Comparison of ENCODE assay signal across 20 mouse cellular contexts in the genomic region with DNA sequence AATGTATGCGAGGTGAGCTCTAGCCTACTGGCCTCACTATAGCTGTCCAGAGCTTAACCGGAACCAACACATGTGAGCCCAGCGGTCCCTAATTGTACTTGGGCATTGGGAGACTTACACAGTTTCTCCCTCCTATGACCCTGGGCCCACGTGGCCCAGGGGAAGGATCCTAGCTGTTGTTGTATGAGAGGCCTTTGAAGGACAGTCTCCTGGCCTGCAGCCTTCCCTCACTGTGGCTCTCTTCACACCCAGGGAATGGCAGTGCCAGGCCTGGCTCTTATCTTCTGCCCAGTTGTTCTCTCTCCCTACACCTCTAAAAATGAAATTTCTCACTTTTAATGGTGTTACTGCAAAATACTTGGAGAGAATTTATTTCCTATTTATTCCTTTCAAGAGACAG. TPM values are rescaled to one million over a fixed set of nuclear protein-coding genes. Genes with fewer than 3 reads are reported as not detected.
DNase-seq lines count a peak whose midpoint lies in the region; ATAC-seq and TF ChIP-seq lines count a peak whose summit lies in the region.
"Had no signal": no experiment of that assay in that cellular context is flagged by ENCODE, and none has a peak within 500 bp of the region (broad histone marks: within the 10 kb centered on the region; RNA-seq: fewer than 3 reads in every experiment).

No protein-coding gene starts in this region.

- ATAC-seq in forebrain, postnatal 0 days: no peak
- ATAC-seq in forebrain, embryonic 14.5 days: no peak
- ATAC-seq: CD4-positive, CD25-positive, alpha-beta regulatory T cell, adult 4 months; liver, postnatal 0 days had no signal

- no peak overlapping the region for H3K4me2 ChIP-seq in forebrain, postnatal 0 days (ENCODE audit: low read depth)
- no peak overlapping the region for H3K4me2 ChIP-seq in forebrain, embryonic 14.5 days (ENCODE audit: low read length)
- H3K4me2 ChIP-seq: embryonic facial prominence, embryonic 13.5 days; heart, embryonic 13.5 days; intestine, embryonic 15.5 days; limb, embryonic 15.5 days had no signal

- H3K4me3 ChIP-seq in forebrain, postnatal 0 days (ENCODE audit: low read depth, low read length): no peak overlapping the region
- no peak overlapping the region for H3K4me3 ChIP-seq in forebrain, embryonic 14.5 days (ENCODE audit: low read depth, low read length)
- no peak overlapping the region for H3K4me3 ChIP-seq in layer of hippocampus, adult 2 months
- H3K4me3 ChIP-seq: embryonic facial prominence, embryonic 13.5 days; heart, embryonic 13.5 days; intestine, embryonic 15.5 days; limb, embryonic 15.5 days had no signal

- no peak overlapping the region for H3K9ac ChIP-seq in forebrain, postnatal 0 days
- H3K9ac ChIP-seq in forebrain, embryonic 14.5 days (ENCODE audit: low read length): no peak overlapping the region
- H3K9ac ChIP-seq: embryonic facial prominence, embryonic 13.5 days; heart, embryonic 13.5 days; intestine, embryonic 15.5 days; limb, embryonic 15.5 days; liver, postnatal 0 days had no signal

- 60% methylated on average over 4 of the region's 4 CpGs for WGBS in forebrain, postnatal 0 days
- 57% methylated on average over 4 of the region's 4 CpGs for WGBS in forebrain, embryonic 14.5 days

- peaks cover 19% of the 10 kb centered on the region for H3K4me1 ChIP-seq in forebrain, postnatal 0 days (ENCODE audit: insufficient read depth)
- peaks cover 22% of the 10 kb centered on the region for H3K4me1 ChIP-seq in forebrain, embryonic 14.5 days (ENCODE audit: control insufficient read depth, insufficient read depth, low read length)

- DNase-seq in forebrain, postnatal 0 days: no peak
- no peak for DNase-seq in forebrain, embryonic 14.5 days (ENCODE audit: low spot score)
- no peak for DNase-seq in layer of hippocampus, adult 2 months (ENCODE audit: low spot score in 2 of 2)
- no peak for DNase-seq in layer of hippocampus, adult 8-10 months (ENCODE audit: low spot score in 2 of 2)
- peak; percentile 56 for DNase-seq in adrenal gland, postnatal 14 days
- DNase-seq in adrenal gland, postnatal 36 days: peak; percentile 32 to 50
- no peak for DNase-seq in retina, embryonic 14.5 days (ENCODE audit: low spot score)
- no peak for DNase-seq in B cell, adult 2 months
- DNase-seq: cerebellum, adult 8-10 months; heart, postnatal 4 days; kidney, postnatal 10 days; liver, postnatal 0 days; lung, postnatal 36 days; thymus, adult 18-20 months had no signal

- peaks cover 8% of the 10 kb centered on the region; the same call in 1 of the 2 replicates for H3K36me3 ChIP-seq in forebrain, postnatal 0 days (ENCODE audit: insufficient read depth)
- no peaks in the 10 kb centered on the region for H3K36me3 ChIP-seq in forebrain, embryonic 14.5 days (ENCODE audit: control insufficient read depth, insufficient read depth, low read length)
- H3K36me3 ChIP-seq: embryonic facial prominence, embryonic 13.5 days; G1E; heart, embryonic 13.5 days; intestine, embryonic 15.5 days; limb, embryonic 15.5 days had no signal

- TF ChIP-seq CTCF in forebrain, postnatal 0 days (IDR thresholded peaks at IDR 0.05; ENCODE audit: low read depth): no peak
- no peak for TF ChIP-seq CTCF in layer of hippocampus, adult 2 months (conservative IDR thresholded peaks at IDR 0.05)

- H3K9me3 ChIP-seq in forebrain, postnatal 0 days (ENCODE audit: low read length): no peaks in the 10 kb centered on the region
- no peaks in the 10 kb centered on the region for H3K9me3 ChIP-seq in forebrain, embryonic 14.5 days (replicated peaks; ENCODE audit: control insufficient read depth, low read length)
- H3K9me3 ChIP-seq: embryonic facial prominence, embryonic 13.5 days; G1E; heart, embryonic 13.5 days; intestine, embryonic 15.5 days; limb, embryonic 15.5 days had no signal

- H3K27ac ChIP-seq in forebrain, postnatal 0 days (ENCODE audit: low read depth, low read length): 0 out of 2 replicates have a peak overlapping the region, but pooled peaks have one; percentile 85
- no peak overlapping the region for H3K27ac ChIP-seq in forebrain, embryonic 14.5 days (ENCODE audit: low read depth, low read length)
- peak overlapping the region; percentile 88 for H3K27ac ChIP-seq in layer of hippocampus, adult 2 months
- H3K27ac ChIP-seq: heart, embryonic 13.5 days; intestine, embryonic 15.5 days; limb, embryonic 15.5 days had no signal

- H3K27me3 ChIP-seq in forebrain, postnatal 0 days (ENCODE audit: insufficient read depth, low read length): no peaks in the 10 kb centered on the region
- H3K27me3 ChIP-seq in forebrain, embryonic 14.5 days (replicated peaks; ENCODE audit: control insufficient read depth, insufficient read depth, low read length): no peaks in the 10 kb centered on the region
- H3K27me3 ChIP-seq: embryonic facial prominence, embryonic 13.5 days; intestine, embryonic 15.5 days; limb, embryonic 15.5 days had no signal

RNA-seq across cellular contexts. Expression of a gene that starts 11.0 kb away (rescaled TPM):
- total RNA-seq in forebrain, postnatal 0 days (2014; rRNA removed): 156 and 215 TPM in 2 replicates
- polyA plus RNA-seq in forebrain, postnatal 0 days (2015; fragmentation: Nextera tagmentation; extraction: Ambion mirVana): 50.7 and 84.8 TPM in 2 replicates
- 23.5 and 36.1 TPM in 2 replicates for polyA plus RNA-seq in forebrain, embryonic 14.5 days (2014; fragmentation: Nextera tagmentation; extraction: Ambion mirVana)
- 100 to 1,000 TPM; 476 to 514 TPM for total RNA-seq in layer of hippocampus, adult 2 months (2021)
- total RNA-seq in layer of hippocampus, adult 8-10 months (2022): 100 to 1,000 TPM; 467 to 536 (median 508) TPM
- total RNA-seq in adrenal gland, postnatal 14 days (2021): 34.9 and 40.8 TPM in 2 replicates
- total RNA-seq in adrenal gland, postnatal 36 days (2021): 10 to 100 TPM; 29.0 to 34.4 TPM
- total RNA-seq: G1E had no signal
- polyA plus RNA-seq: G1E had no signal

Comparison
In these comparisons a context has a peak if more than half of its experiments do, and no peak if none do; other contexts are left out.
1. DNase-seq: peak in adrenal gland, postnatal 14 days (single experiment) and adrenal gland, postnatal 36 days (2 of 2); none in forebrain, postnatal 0 days (single experiment), forebrain, embryonic 14.5 days (single experiment), layer of hippocampus, adult 2 months (0 of 2), layer of hippocampus, adult 8-10 months (0 of 2), retina, embryonic 14.5 days (single experiment) and B cell, adult 2 months (0 of 2).